Mouse (Mus musculus) thymus, postnatal 4 days (tissue): Measurements from ENCODE around the gene Fancm.
"Not testable (repeated sequence)": the region's sequence is repeated elsewhere in the genome, so short reads cannot be mapped to it uniquely, and the experiment has no call there.

Source experiments
- DNase-seq: peaks from one replicate; pipeline ENCODE4 v3.0.0; 2021

Fancm gene

GRCm38 (mm10) chr12:65136121-65136520, 60.7 kb downstream of the Fancm start:
- not testable (repeated sequence) for DNase-seq

DNA sequence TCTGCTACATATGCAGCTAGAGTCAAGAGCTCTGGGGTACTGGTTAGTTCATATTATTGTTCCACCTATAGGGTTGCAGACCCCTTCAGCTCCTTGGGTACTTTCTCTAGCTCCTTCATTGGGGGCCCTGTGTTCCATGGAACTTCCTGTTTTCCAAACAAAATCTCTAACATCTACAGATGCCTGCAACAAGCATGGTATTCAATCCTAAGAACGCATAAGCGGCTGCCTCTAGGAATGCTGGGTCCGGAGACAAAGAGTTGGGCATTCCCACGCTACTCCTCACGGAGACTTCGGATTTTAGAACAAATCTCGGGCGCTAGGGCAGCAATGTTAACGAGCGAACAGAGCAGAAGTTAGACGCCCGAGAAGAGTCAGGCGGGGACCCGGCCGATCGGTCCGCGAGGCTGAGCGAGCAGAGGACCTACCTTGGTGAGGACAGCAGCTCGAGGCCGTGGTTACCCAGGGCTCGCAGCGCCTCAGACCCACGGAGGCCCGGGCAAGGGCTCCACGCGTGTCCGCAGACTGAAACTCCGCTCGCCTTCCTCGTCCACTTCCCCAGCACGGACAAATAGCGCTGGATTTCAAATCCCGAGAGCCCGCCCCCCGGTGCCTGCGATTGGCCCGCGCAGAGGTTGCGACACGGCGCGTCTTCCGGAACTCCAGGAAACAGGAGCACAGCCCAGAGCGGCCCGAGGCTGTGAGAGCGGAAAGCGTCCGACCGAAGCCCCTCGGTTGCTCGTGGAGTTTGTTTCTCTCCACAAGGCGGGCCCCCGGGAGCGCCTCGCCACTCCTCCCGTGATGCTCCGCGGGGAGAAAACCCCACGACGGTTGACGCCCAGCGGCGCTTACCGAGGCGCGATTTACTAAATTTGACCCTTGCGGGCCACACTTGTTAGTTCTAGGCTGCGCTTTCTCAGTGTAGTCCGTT, 96.9 kb downstream of the Fancm start, which contains the start of gene Mis18bp1:
Gene Mis18bp1, minus strand, starts transcription at position 584 of the 931 bp plus-strand sequence.
- DNase-seq: peak; percentile 95

- DNase-seq: peak; percentile 73
These were observed 97.6 kb downstream of the Fancm start for GRCm38 (mm10) chr12:65172959-65173358.

GRCm38 (mm10) chr12:65173736-65174135, 98.3 kb downstream of the Fancm start:
- DNase-seq: peak; percentile 10
